Mouse (Mus musculus) liver, adult 2 months (tissue): ENCODE measurements around the gene Btbd2.

Experiments
- CTCF ChIP-seq: fragments of 200-500 bp; IDR thresholded peaks from 2 replicates; pipeline ENCODE4 v1.5.1; 2011; ENCODE audit warnings: low read depth, low read length, control low read depth
- POLR2A ChIP-seq: fragments of 200-500 bp; IDR thresholded peaks from 2 replicates; pipeline ENCODE4 v1.6.1; 2011; ENCODE audit warnings: low read length, control low read depth; ENCODE audit not compliant: insufficient read depth; ENCODE audit errors: extremely low read depth

DNA sequence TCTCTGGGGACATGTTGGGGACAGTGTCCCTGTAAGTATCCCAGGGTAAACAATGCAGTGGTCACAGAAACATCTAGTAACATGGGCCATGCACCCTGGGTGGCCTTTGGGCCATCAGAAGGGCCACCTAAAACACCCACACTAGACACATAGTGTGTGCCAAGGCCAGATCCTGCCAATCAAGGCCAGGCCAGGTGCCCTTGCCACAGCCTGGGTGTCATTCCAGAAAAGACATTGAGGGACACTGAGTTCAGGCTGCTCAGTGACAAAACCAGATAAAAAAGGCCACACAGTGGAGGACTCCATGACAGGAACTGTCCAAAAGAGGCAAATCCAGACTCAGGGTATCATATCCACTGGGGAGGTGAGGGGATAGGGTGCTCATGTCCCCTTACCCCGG, 26.8 kb upstream of the Btbd2 start:
- TF ChIP-seq CTCF (no peak), POLR2A (no peak)
